Mouse (Mus musculus): ENCODE measurements around the gene Tpd52l2. TPM values are rescaled to one million over a fixed set of nuclear protein-coding genes. Genes with fewer than 3 reads are reported as not detected.

The Tpd52l2 gene
- polyA plus RNA-seq, 1 experiment from 2014 or later = 143 TPM

- no peak overlapping the region for H3K9ac ChIP-seq (ENCODE audit: low read length)
- H3K36me3 ChIP-seq (ENCODE audit: control insufficient read depth, insufficient read depth, low read length) = no peaks in the 10 kb centered on the region
- H3K27me3 ChIP-seq (ENCODE audit: control insufficient read depth, insufficient read depth, low read length) = no peaks in the 10 kb centered on the region
- H3K4me2 ChIP-seq (ENCODE audit: low read depth, low read length, severe bottlenecking) = no peak overlapping the region
- no peak overlapping the region for H3K4me3 ChIP-seq (ENCODE audit: low read depth, low read length)
- ATAC-seq (replicated peaks; ENCODE audit: low FRiP score) (no peak), DNase-seq (ENCODE audit: low spot score) (no peak)
- H3K9me3 ChIP-seq (ENCODE audit: control insufficient read depth, low read length) = no peaks in the 10 kb centered on the region
- H3K4me1 ChIP-seq (replicated peaks; ENCODE audit: control insufficient read depth, insufficient read depth, low read length) = no peaks in the 10 kb centered on the region
- H3K27ac ChIP-seq (ENCODE audit: low read depth, low read length) = no peak overlapping the region
- 93% methylated on average over 2 of the region's 2 CpGs for WGBS
These were observed 40.6 kb downstream of the Tpd52l2 start for GRCm38 (mm10) chr2:181537444-181538047.

GRCm38 (mm10) chr2:181541761-181542380 is 44.9 kb downstream of the Tpd52l2 start:
- Histone ChIP-seq H3K27ac (ENCODE audit: low read depth, low read length) (no peak overlapping the region), H3K9ac (ENCODE audit: low read length) (no peak overlapping the region), H3K27me3 (ENCODE audit: control insufficient read depth, insufficient read depth, low read length) (no peaks in the 10 kb centered on the region), H3K4me3 (ENCODE audit: low read depth, low read length) (no peak overlapping the region), H3K4me1 (replicated peaks; ENCODE audit: control insufficient read depth, insufficient read depth, low read length) (no peaks in the 10 kb centered on the region), H3K4me2 (ENCODE audit: low read depth, low read length, severe bottlenecking) (no peak overlapping the region), H3K36me3 (ENCODE audit: control insufficient read depth, insufficient read depth, low read length) (0 out of 2 replicates have a peak, but pooled peaks cover 2% of the 10 kb centered on the region), H3K9me3 (ENCODE audit: control insufficient read depth, low read length) (no peaks in the 10 kb centered on the region)
- ATAC-seq (replicated peaks; ENCODE audit: low FRiP score) (no peak), DNase-seq (ENCODE audit: low spot score) (no peak)
- 92% methylated on average over 6 of the region's 6 CpGs for WGBS

- Histone ChIP-seq H3K9me3 (ENCODE audit: control insufficient read depth, low read length) (no peaks in the 10 kb centered on the region), H3K27ac (ENCODE audit: low read depth, low read length) (no peak overlapping the region), H3K9ac (ENCODE audit: low read length) (no peak overlapping the region), H3K36me3 (ENCODE audit: control insufficient read depth, insufficient read depth, low read length) (peaks cover 13% of the 10 kb centered on the region), H3K4me1 (replicated peaks; ENCODE audit: control insufficient read depth, insufficient read depth, low read length) (no peaks in the 10 kb centered on the region), H3K4me2 (ENCODE audit: low read depth, low read length, severe bottlenecking) (no peak overlapping the region), H3K4me3 (ENCODE audit: low read depth, low read length) (no peak overlapping the region), H3K27me3 (ENCODE audit: control insufficient read depth, insufficient read depth, low read length) (no peaks in the 10 kb centered on the region)
- 95% methylated on average over 7 of the region's 7 CpGs for WGBS
- no peak for DNase-seq (ENCODE audit: low spot score)
- ATAC-seq (replicated peaks; ENCODE audit: low FRiP score) = no peak
These were observed 49.2 kb downstream of the Tpd52l2 start for GRCm38 (mm10) chr2:181546142-181546541.

GRCm38 (mm10) chr2:181548227-181548626 is 51.3 kb downstream of the Tpd52l2 start:
- Histone ChIP-seq H3K4me2 (ENCODE audit: low read depth, low read length, severe bottlenecking) (no peak overlapping the region), H3K9me3 (ENCODE audit: control insufficient read depth, low read length) (no peaks in the 10 kb centered on the region), H3K9ac (ENCODE audit: low read length) (no peak overlapping the region), H3K36me3 (ENCODE audit: control insufficient read depth, insufficient read depth, low read length) (peaks cover 13% of the 10 kb centered on the region), H3K27ac (ENCODE audit: low read depth, low read length) (no peak overlapping the region), H3K4me1 (replicated peaks; ENCODE audit: control insufficient read depth, insufficient read depth, low read length) (no peaks in the 10 kb centered on the region), H3K4me3 (ENCODE audit: low read depth, low read length) (no peak overlapping the region), H3K27me3 (ENCODE audit: control insufficient read depth, insufficient read depth, low read length) (no peaks in the 10 kb centered on the region)
- DNase-seq (ENCODE audit: low spot score) (no peak), ATAC-seq (replicated peaks; ENCODE audit: low FRiP score) (no peak)
- 81% methylated on average over 1 of the region's 1 CpGs for WGBS

GRCm38 (mm10) chr2:181548682-181549081 is 51.7 kb downstream of the Tpd52l2 start:
- Histone ChIP-seq H3K9ac (ENCODE audit: low read length) (no peak overlapping the region), H3K4me1 (replicated peaks; ENCODE audit: control insufficient read depth, insufficient read depth, low read length) (no peaks in the 10 kb centered on the region), H3K4me2 (ENCODE audit: low read depth, low read length, severe bottlenecking) (no peak overlapping the region), H3K27ac (ENCODE audit: low read depth, low read length) (no peak overlapping the region), H3K27me3 (ENCODE audit: control insufficient read depth, insufficient read depth, low read length) (no peaks in the 10 kb centered on the region), H3K9me3 (ENCODE audit: control insufficient read depth, low read length) (no peaks in the 10 kb centered on the region), H3K36me3 (ENCODE audit: control insufficient read depth, insufficient read depth, low read length) (peaks cover 13% of the 10 kb centered on the region), H3K4me3 (ENCODE audit: low read depth, low read length) (no peak overlapping the region)
- ATAC-seq (replicated peaks; ENCODE audit: low FRiP score) (no peak), DNase-seq (ENCODE audit: low spot score) (no peak)
- WGBS = 94% methylated on average over 5 of the region's 5 CpGs

- H3K4me1 ChIP-seq (replicated peaks; ENCODE audit: control insufficient read depth, insufficient read depth, low read length) = no peaks in the 10 kb centered on the region
- H3K9me3 ChIP-seq (ENCODE audit: control insufficient read depth, low read length) = no peaks in the 10 kb centered on the region
- H3K27ac ChIP-seq (ENCODE audit: low read depth, low read length) = no peak overlapping the region
- H3K4me3 ChIP-seq (ENCODE audit: low read depth, low read length) = no peak overlapping the region
- 98% methylated on average over 2 of the region's 2 CpGs for WGBS
- H3K9ac ChIP-seq (ENCODE audit: low read length) = no peak overlapping the region
- ATAC-seq (replicated peaks; ENCODE audit: low FRiP score) (no peak), DNase-seq (ENCODE audit: low spot score) (no peak)
- no peaks in the 10 kb centered on the region for H3K27me3 ChIP-seq (ENCODE audit: control insufficient read depth, insufficient read depth, low read length)
- no peak overlapping the region for H3K4me2 ChIP-seq (ENCODE audit: low read depth, low read length, severe bottlenecking)
- peaks cover 13% of the 10 kb centered on the region for H3K36me3 ChIP-seq (ENCODE audit: control insufficient read depth, insufficient read depth, low read length)
These were observed 53.3 kb downstream of the Tpd52l2 start for GRCm38 (mm10) chr2:181550233-181550632.

- H3K9me3 ChIP-seq (ENCODE audit: control insufficient read depth, low read length) = no peaks in the 10 kb centered on the region
- DNase-seq (ENCODE audit: low spot score) (no peak), ATAC-seq (replicated peaks; ENCODE audit: low FRiP score) (no peak)
- no peaks in the 10 kb centered on the region for H3K27me3 ChIP-seq (ENCODE audit: control insufficient read depth, insufficient read depth, low read length)
- H3K4me2 ChIP-seq (ENCODE audit: low read depth, low read length, severe bottlenecking) = no peak overlapping the region
- H3K36me3 ChIP-seq (ENCODE audit: control insufficient read depth, insufficient read depth, low read length) = peaks cover 7% of the 10 kb centered on the region
- H3K9ac ChIP-seq (ENCODE audit: low read length) = no peak overlapping the region
- no peak overlapping the region for H3K27ac ChIP-seq (ENCODE audit: low read depth, low read length)
- no peak overlapping the region for H3K4me3 ChIP-seq (ENCODE audit: low read depth, low read length)
- no peaks in the 10 kb centered on the region for H3K4me1 ChIP-seq (replicated peaks; ENCODE audit: control insufficient read depth, insufficient read depth, low read length)
These were observed 56.8 kb downstream of the Tpd52l2 start for GRCm38 (mm10) chr2:181553772-181554171.

- DNase-seq (ENCODE audit: low spot score) (no peak), ATAC-seq (replicated peaks; ENCODE audit: low FRiP score) (no peak)
- no peak overlapping the region for H3K9ac ChIP-seq (ENCODE audit: low read length)
- H3K4me1 ChIP-seq (replicated peaks; ENCODE audit: control insufficient read depth, insufficient read depth, low read length) = no peaks in the 10 kb centered on the region
- H3K4me3 ChIP-seq (ENCODE audit: low read depth, low read length) = no peak overlapping the region
- H3K9me3 ChIP-seq (ENCODE audit: control insufficient read depth, low read length) = no peaks in the 10 kb centered on the region
- no peak overlapping the region for H3K4me2 ChIP-seq (ENCODE audit: low read depth, low read length, severe bottlenecking)
- H3K27ac ChIP-seq (ENCODE audit: low read depth, low read length) = no peak overlapping the region
- H3K27me3 ChIP-seq (ENCODE audit: control insufficient read depth, insufficient read depth, low read length) = no peaks in the 10 kb centered on the region
- no peaks in the 10 kb centered on the region for H3K36me3 ChIP-seq (ENCODE audit: control insufficient read depth, insufficient read depth, low read length)
- WGBS = 96% methylated on average over 3 of the region's 3 CpGs
These were observed 70.4 kb downstream of the Tpd52l2 start for GRCm38 (mm10) chr2:181567338-181567737.

All from forebrain, embryonic 11.5 days (tissue).